In the genomic region with DNA sequence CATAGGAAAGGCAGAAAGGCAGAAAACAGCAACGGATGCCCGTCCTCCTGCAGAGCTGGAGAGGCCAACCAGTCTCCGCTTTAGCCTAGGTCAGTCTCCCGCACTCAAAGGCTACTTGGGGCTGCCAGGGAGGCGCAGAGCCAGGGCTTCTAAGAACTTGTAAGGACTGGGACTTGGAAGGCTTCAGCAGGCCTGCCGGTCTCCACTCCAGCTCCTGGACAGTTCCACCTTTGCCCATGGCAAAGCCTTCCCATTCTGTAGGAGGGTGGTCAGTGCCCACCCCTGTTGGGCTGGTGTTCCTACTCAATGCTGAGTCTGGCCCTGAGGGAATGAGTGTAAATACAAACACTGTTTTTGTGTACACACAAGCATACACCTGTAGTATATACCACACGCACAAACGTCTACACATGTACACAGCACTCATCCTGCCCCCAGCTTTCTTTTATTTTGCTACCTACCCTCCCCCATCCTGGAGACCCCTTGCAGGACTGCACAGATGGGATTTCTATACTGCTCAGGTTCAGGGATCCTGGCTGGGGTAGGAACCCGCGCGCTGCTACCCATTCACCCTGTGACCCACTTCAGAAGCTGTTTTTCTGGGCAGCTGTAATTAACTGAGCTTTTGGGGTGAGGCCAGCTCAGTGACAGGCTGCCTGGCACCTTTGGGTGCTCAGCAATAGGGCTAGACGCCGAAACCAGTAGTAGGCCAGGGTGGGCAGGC, we compare ENCODE assay signal across 9 mouse cellular contexts. TPM values are rescaled to one million over a fixed set of nuclear protein-coding genes. Genes with fewer than 3 reads are reported as not detected.
A peak's percentile ranks its signal among the peaks of the same experiment; 100 is the strongest.
DNase-seq lines count a peak whose midpoint lies in the region; ATAC-seq and TF ChIP-seq lines count a peak whose summit lies in the region.
"Had no signal": no experiment of that assay in that cellular context is flagged by ENCODE, and none has a peak within 500 bp of the region (broad histone marks: within the 10 kb centered on the region; RNA-seq: fewer than 3 reads in every experiment).

No protein-coding gene starts in this region.

- peak; percentile 57 for DNase-seq in cerebellum, adult 9-10 months
- DNase-seq in cerebellum, adult 18-20 months: no peak
- DNase-seq in ES-E14 (ENCODE audit: low read depth, low spot score): no peak
- DNase-seq in hindbrain, postnatal 0 days (ENCODE audit: low spot score): no peak
- peak; percentile 13 for DNase-seq in midbrain, embryonic 14.5 days
- no peak for DNase-seq in frontal cortex, postnatal 36 days (ENCODE audit: low spot score in 2 of 2)
- no peak for DNase-seq in right cerebral cortex, postnatal 25 days

- peaks cover 19 to 41% of the 10 kb centered on the region in 2 experiments for H3K4me1 ChIP-seq in ES-E14 (ENCODE audit: control insufficient read depth in 2 of 2, insufficient read depth in 2 of 2, low read length in 2 of 2, poor library complexity in 1 of 2)
- H3K4me1 ChIP-seq in forebrain, embryonic 16.5 days (replicated peaks; ENCODE audit: control insufficient read depth, insufficient read depth, low read length): peaks cover 25% of the 10 kb centered on the region
- peaks cover 20% of the 10 kb centered on the region for H3K4me1 ChIP-seq in hindbrain, postnatal 0 days (ENCODE audit: insufficient read depth, low read length)
- H3K4me1 ChIP-seq in midbrain, embryonic 14.5 days (ENCODE audit: control insufficient read depth, insufficient read depth, low read length): peaks cover 22% of the 10 kb centered on the region

- no peaks in the 10 kb centered on the region for H3K9me3 ChIP-seq in ES-E14 (ENCODE audit: control insufficient read depth, insufficient read depth, low read depth, low read length)
- H3K9me3 ChIP-seq in forebrain, embryonic 16.5 days (ENCODE audit: control insufficient read depth, low read length): no peaks in the 10 kb centered on the region
- H3K9me3 ChIP-seq in hindbrain, postnatal 0 days (ENCODE audit: low read length): no peaks in the 10 kb centered on the region
- no peaks in the 10 kb centered on the region for H3K9me3 ChIP-seq in midbrain, embryonic 14.5 days (ENCODE audit: control insufficient read depth, low read length)

- WGBS in forebrain, embryonic 16.5 days: 62% methylated on average over 13 of the region's 13 CpGs
- WGBS in hindbrain, postnatal 0 days: 42% methylated on average over 13 of the region's 13 CpGs
- WGBS in midbrain, embryonic 14.5 days: 51% methylated on average over 13 of the region's 13 CpGs

- no peaks in the 10 kb centered on the region for H3K27me3 ChIP-seq in forebrain, embryonic 16.5 days (replicated peaks; ENCODE audit: control insufficient read depth, insufficient read depth, low read length)
- H3K27me3 ChIP-seq in hindbrain, postnatal 0 days (ENCODE audit: insufficient read depth, low read length): no peaks in the 10 kb centered on the region
- H3K27me3 ChIP-seq in midbrain, embryonic 14.5 days (ENCODE audit: control insufficient read depth, insufficient read depth, low read length): no peaks in the 10 kb centered on the region
- H3K27me3 ChIP-seq: CH12.LX had no signal

- H3K36me3 ChIP-seq in ES-E14 (ENCODE audit: control insufficient read depth, insufficient read depth, low read length, poor library complexity, severe bottlenecking): no peaks in the 10 kb centered on the region
- no peaks in the 10 kb centered on the region for H3K36me3 ChIP-seq in forebrain, embryonic 16.5 days (ENCODE audit: control insufficient read depth, insufficient read depth)
- H3K36me3 ChIP-seq in hindbrain, postnatal 0 days (ENCODE audit: insufficient read depth, low read length): no peaks in the 10 kb centered on the region
- no peaks in the 10 kb centered on the region for H3K36me3 ChIP-seq in midbrain, embryonic 14.5 days (ENCODE audit: control insufficient read depth, insufficient read depth, low read length)

- no peak overlapping the region for H3K4me2 ChIP-seq in forebrain, embryonic 16.5 days (ENCODE audit: low read length)
- H3K4me2 ChIP-seq in hindbrain, postnatal 0 days (ENCODE audit: low read depth, low read length): no peak overlapping the region
- H3K4me2 ChIP-seq in midbrain, embryonic 14.5 days (ENCODE audit: low read length): no peak overlapping the region

- peak overlapping the region; percentile 55 for H3K9ac ChIP-seq in ES-E14 (ENCODE audit: insufficient read depth, low read depth, low read length, poor library complexity, severe bottlenecking)
- no peak overlapping the region for H3K9ac ChIP-seq in forebrain, embryonic 16.5 days (replicated peaks; ENCODE audit: low read depth, low read length)
- H3K9ac ChIP-seq in hindbrain, postnatal 0 days (replicated peaks; ENCODE audit: low read length): no peak overlapping the region
- H3K9ac ChIP-seq in midbrain, embryonic 14.5 days (replicated peaks; ENCODE audit: low read length): no peak overlapping the region

- in situ Hi-C loops in ES-E14 (cut with MboI; ENCODE audit: low sequenced_read_pairs in 2 of 2, unreplicated experiment in 2 of 2): no loop called here

- peak overlapping the region; percentile 90 for H3K27ac ChIP-seq in ES-E14 (ENCODE audit: insufficient read depth, low read depth, low read length, poor library complexity, severe bottlenecking)
- peak overlapping the region; percentile 14; the same call in 1 of the 2 replicates for H3K27ac ChIP-seq in forebrain, embryonic 16.5 days (ENCODE audit: low read length)
- H3K27ac ChIP-seq in hindbrain, postnatal 0 days: peak overlapping the region; percentile 45; the same call in 1 of the 2 replicates
- peak overlapping the region; percentile 61; the same call in 1 of the 2 replicates for H3K27ac ChIP-seq in midbrain, embryonic 14.5 days (replicated peaks; ENCODE audit: low read depth, low read length)

- peak; percentile 26; the same call in 1 of the 2 replicates for ATAC-seq in forebrain, embryonic 16.5 days
- peak; percentile 30; the same call in 1 of the 2 replicates for ATAC-seq in hindbrain, postnatal 0 days
- 0 out of 2 replicates have a peak, but pooled peaks have one; percentile 24 for ATAC-seq in midbrain, embryonic 14.5 days (ENCODE audit: low FRiP score, low TSS enrichment)

- no peak for TF ChIP-seq CTCF in hindbrain, postnatal 0 days (IDR thresholded peaks at IDR 0.05; ENCODE audit: low read depth)

- peak overlapping the region; percentile 23; a peak in 2 of 4 replicates for H3K4me3 ChIP-seq in ES-E14 (ENCODE audit: insufficient read depth in 1 of 2, low read depth in 1 of 2, low read length in 2 of 2, poor library complexity in 1 of 2, severe bottlenecking in 1 of 2)
- no peak overlapping the region for H3K4me3 ChIP-seq in forebrain, embryonic 16.5 days (replicated peaks; ENCODE audit: low read length)
- H3K4me3 ChIP-seq in hindbrain, postnatal 0 days (ENCODE audit: low read length): no peak overlapping the region
- no peak overlapping the region for H3K4me3 ChIP-seq in midbrain, embryonic 14.5 days (replicated peaks; ENCODE audit: low read depth, low read length)

TF ChIP-seq in ES-E14, 5 proteins besides CTCF, POLR2A, EP300 and RAD21:
- TF ChIP-seq HCFC1 (IDR thresholded peaks at IDR 0.05; ENCODE audit: borderline replicate concordance, insufficient read depth, low read length) (no peak), ZNF384 (IDR thresholded peaks at IDR 0.05; ENCODE audit: low read depth, low read length) (no peak), MAFK (IDR thresholded peaks at IDR 0.05; ENCODE audit: insufficient read depth, low read depth, low read length) (no peak), ZC3H11A (IDR thresholded peaks at IDR 0.05; ENCODE audit: borderline replicate concordance, low read depth, low read length) (no peak), CHD2 (IDR thresholded peaks at IDR 0.05; ENCODE audit: low read depth, low read length) (no peak)

RNA-seq across cellular contexts. Expression of a gene that starts 25.5 kb away (rescaled TPM):
- total RNA-seq in ES-E14 (2012; rRNA removed): 10.9 and 11.5 TPM in 2 replicates
- 9.3 and 11.2 TPM in 2 replicates for polyA plus RNA-seq in forebrain, embryonic 16.5 days (2015; fragmentation: Nextera tagmentation; extraction: Ambion mirVana)
- total RNA-seq in hindbrain, postnatal 0 days (2014; rRNA removed): 16.6 and 17.5 TPM in 2 replicates
- 23.6 and 25.3 TPM in 2 replicates for polyA plus RNA-seq in hindbrain, postnatal 0 days (2015; fragmentation: Nextera tagmentation; extraction: Ambion mirVana)
- polyA plus RNA-seq in midbrain, embryonic 14.5 days (2014; fragmentation: Nextera tagmentation; extraction: Ambion mirVana): 21.0 and 23.0 TPM in 2 replicates

Comparison
In these comparisons a context has a peak if more than half of its experiments do, and no peak if none do; other contexts are left out.
1. DNase-seq: peak in cerebellum, adult 9-10 months (single experiment) and midbrain, embryonic 14.5 days (single experiment); none in cerebellum, adult 18-20 months (0 of 2), ES-E14 (single experiment), hindbrain, postnatal 0 days (single experiment), frontal cortex, postnatal 36 days (0 of 2) and right cerebral cortex, postnatal 25 days (single experiment).
2. H3K27ac ChIP-seq: peak in every context shown above with its lines; median percentile 90 in ES-E14; 61 in midbrain, embryonic 14.5 days; 45 in hindbrain, postnatal 0 days; 14 in forebrain, embryonic 16.5 days.
3. H3K4me3 ChIP-seq: peak in ES-E14 (2 of 2); none in forebrain, embryonic 16.5 days (single experiment), hindbrain, postnatal 0 days (single experiment) and midbrain, embryonic 14.5 days (single experiment).
4. Peak in every context shown above with its lines, with median percentiles within 50 percentile points of each other: ATAC-seq.